Mouse (Mus musculus): ENCODE data around the gene Gipc3. TPM values are rescaled to one million over a fixed set of nuclear protein-coding genes. Genes with fewer than 3 reads are reported as not detected.

Gene Gipc3
- total RNA-seq, 4 experiments from 2014 or later, result 4.1 to 6.6 (median 5.2) TPM

GRCm38 (mm10) chr10:81349146-81349545 is 6.1 kb upstream of the Gipc3 start:
- no peak for DNase-seq (ENCODE audit: low spot score)

DNA sequence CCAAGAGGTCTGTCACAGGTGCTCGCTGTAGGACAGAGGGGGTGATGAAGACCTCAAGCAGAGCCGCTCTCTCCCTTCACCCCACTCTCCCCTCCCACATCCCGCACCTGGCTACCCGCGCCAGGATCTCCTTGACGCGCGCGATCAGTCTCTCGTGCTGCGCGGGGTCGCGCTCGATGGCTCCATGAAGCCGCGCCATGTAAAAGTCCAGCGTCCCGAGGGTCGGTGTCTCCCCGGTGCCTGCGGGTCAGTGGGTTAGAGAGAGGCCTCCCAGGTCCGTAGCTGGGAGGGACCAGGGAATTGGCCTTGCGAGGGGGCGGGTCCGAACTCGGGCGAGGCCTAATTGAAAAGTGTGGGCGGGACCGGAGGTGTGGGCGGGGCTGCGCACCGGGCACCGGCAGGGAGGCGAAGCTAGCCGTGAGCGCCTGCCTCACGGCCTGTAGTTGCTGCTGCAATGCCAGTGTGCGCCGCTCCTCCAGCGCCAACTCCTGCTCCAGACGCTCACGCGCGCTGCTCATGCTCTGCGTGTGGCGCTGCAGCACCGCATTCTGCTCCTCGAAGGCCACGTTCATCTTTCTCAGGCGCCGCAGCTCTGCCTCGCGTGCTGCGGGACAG is 3.5 kb upstream of the Gipc3 start:
- DNase-seq (ENCODE audit: low spot score), result no peak

- no peak for DNase-seq (ENCODE audit: low spot score)
Observed at GRCm38 (mm10) chr10:81345162-81345534, 2.1 kb upstream of the Gipc3 start.

GRCm38 (mm10) chr10:81344421-81345161 is 1.5 kb upstream of the Gipc3 start:
- DNase-seq (ENCODE audit: low spot score), result no peak

DNA sequence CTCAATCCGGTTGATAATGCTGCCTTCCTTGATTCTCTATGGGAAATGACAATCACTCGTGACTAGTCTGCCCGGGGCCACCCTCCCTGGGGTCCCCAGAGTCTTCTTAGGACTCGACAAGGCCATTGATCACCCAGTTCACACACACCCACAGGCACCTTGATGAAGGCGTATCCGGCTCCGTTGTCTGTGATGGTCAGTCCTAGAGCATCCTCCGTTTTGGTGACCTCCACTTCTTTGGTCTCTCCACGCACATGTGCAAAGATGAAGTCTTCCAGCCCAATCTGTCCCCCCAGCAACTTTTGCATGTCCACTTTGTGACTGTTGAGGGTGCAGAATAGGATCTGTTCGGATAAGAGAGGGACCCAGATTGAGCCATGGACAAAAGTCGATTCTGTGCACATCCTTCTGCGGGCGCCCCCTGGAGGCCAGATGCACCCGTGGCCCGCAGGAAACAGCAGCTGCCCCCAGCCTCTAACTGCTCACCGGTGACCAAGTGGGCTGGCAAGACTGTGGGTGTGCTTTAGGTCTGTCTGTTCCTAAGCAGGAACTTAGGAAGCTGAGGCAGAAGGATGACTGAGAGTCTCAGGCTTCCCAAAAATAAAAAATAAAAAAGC is 1.6 kb downstream of the Gipc3 start:
- DNase-seq (ENCODE audit: low spot score), result peak; percentile 63

GRCm38 (mm10) chr10:81340551-81341332 is 2.3 kb downstream of the Gipc3 start:
- no peak for DNase-seq (ENCODE audit: low spot score)

DNA sequence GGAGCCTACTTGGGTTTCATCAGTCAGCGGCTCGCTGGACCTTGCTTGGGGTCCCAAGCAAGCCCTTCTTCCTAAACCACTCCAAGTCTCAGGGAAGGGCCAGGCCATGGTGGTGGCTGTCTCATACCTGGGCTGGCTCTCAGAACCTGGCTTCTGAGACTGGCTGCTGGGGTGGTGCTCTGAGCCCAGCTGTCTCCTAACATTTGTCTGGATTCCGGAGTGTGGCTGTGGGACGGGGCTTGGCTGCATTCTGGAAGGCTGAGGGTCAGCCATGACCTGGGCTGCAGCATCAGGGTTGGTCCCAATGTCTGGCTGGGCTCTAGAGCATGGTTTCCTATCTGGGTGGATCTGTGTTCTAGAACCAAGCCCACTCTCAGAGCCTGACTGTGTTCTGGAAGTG is 6.5 kb downstream of the Gipc3 start:
- DNase-seq (ENCODE audit: low spot score), result no peak

DNA sequence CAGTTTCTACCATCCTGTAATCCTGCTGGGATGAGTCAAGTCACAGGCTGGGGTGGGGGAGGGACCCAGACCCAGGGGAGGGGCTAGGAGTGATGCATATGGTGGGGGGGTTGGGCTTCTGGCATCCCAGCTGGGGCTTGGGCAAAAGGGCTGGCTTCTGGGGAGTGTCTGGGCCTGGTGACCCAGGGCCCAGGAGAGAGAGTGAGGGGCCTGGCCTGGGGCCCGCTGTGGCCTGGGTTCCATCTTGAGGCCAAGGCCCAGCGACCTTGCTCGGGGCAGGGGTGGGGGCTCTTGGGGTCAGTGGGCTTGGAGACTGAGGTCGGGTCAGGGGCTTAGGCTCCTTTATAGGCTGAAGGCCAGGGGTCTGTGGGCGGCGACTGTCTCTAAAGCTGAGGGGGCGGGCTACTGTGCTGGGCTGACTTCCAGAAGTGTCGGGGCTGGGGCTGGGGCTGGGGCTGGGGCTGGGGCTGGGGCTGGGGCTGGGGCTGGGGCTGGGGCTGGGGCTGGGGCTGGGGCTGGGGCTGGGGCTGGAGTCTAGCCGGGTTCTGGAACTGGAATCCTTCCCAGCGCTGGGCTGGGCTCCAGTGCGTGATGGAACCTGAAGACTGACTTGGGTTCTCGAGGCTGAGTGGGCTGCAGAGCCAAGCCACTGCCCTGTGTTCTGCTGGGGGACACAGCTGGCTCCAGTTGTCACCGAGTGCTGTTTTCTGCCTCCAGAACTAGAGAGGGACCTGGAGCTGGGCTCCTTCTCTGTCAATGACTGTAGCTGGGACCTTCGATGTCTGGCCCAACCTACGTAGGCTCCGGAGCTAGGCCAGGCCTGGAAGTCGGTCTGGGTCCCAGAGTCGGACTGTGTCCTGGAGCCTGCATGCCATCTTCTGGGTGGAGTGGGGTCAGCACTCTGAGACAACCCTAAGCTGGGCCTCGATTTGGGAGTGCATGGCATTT is 7.4 kb downstream of the Gipc3 start:
- DNase-seq (ENCODE audit: low spot score), result no peak

DNA sequence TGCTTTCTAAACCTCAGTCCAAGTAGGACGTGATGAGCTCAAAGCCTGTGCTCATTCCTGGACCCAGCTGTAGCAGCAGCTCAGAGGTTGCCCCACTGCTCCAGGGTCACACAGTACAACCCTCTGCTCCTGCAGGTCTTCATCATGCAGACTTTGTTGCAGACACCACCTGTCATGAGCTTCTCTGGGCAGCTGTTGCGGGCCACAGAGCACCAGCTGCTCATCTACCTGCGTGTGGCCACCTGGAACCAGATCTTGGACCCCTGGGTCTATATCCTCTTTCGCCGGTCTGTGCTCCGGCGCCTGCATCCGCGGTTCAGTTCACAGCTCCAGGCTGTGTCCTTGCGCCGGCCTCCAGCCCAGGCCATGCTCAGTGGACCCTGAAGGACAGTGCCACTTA is 8.7 kb downstream of the Gipc3 start:
- no peak for DNase-seq (ENCODE audit: low spot score)

GRCm38 (mm10) chr10:81332277-81332676 is 10.8 kb downstream of the Gipc3 start:
- DNase-seq (ENCODE audit: low spot score), result no peak

- DNase-seq (ENCODE audit: low spot score), result peak; percentile 78
Observed at GRCm38 (mm10) chr10:81330007-81330406, 13.1 kb downstream of the Gipc3 start.

DNA sequence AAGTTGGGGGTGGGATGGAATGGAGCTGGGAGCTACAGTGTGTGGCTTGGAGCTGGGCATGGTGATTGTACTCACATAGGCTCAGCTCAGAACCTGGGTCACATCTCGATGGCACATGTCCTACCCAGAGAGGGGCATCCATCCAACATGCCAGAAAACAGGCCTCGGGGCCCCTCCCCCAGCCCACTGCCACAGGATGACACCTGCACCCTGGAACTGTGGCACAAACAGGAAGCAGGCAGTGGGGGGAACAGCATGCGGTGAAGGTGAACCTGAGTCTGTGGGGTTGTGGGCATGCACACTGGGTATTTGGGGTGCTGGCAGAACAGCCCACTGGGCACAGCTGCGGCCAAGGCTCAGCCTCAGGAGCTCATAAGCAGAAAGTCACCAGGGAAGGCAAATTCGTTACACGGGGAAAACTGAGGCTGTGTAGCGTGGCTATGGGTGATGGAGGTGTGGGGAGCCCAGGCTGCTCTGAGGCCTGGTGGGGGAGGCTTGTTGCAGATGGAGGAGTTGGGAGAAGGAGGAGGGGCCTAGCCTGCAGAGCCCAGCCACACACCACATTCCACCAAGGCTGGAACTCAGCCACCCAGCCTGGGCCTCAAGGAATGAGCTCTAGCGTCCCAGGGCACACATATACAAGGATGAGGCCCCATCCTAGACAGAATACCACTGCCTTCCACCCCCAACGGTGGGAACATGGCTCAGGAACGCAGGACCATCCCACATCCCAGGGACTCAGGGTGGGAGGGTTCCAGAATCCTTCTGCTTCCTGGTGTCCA is 13.7 kb downstream of the Gipc3 start:
- DNase-seq (ENCODE audit: low spot score), result no peak

DNA sequence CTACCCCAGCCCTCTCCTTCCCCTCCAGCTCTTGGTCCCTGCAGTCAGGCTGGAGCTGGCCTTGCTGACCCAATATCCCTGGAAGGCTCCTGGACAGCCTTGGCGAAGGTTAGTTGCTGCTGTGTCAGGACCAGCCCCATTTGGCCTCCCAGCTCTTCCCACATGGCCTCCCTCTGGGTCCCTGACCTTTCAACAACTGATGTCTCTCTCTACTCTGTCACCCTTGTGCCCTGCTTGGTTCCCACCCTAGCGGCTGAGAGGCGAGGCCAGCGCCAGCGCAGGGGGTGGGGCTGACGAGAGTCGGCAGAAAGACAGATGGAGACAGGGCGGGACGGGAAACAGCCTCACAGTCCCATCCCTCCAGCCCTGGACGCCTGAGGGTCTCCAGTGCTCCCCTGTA is 14.7 kb downstream of the Gipc3 start, which contains the start of gene Tbxa2r:
Gene Tbxa2r (plus strand): TSS at position 346 of the 400 bp plus-strand sequence.
- DNase-seq (ENCODE audit: low spot score), result peak; percentile 61

DNA sequence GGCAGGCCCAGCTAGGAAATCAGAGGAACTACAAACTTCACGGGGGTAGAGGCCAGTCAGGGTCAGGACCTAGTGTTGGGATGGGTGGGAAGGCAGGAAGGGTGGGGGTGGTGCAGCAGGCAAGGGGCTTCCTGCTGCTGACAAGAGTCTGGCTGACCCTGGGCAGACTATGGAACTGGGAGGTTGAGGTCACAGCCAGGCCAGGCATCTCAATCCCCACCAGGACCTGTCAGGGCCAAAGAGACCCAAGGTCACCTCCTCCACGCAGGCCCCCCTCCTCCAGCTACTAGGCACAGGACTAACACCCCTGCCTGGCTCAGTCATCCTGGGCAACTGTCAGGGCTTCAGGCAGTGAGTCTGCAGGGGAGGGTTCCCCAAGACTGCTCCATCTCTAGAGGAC is 15.1 kb downstream of the Gipc3 start:
- no peak for DNase-seq (ENCODE audit: low spot score)

- peak; percentile 76 for DNase-seq (ENCODE audit: low spot score)
Observed at GRCm38 (mm10) chr10:81326858-81327257, 16.2 kb downstream of the Gipc3 start.

GRCm38 (mm10) chr10:81325781-81326180 is 17.3 kb downstream of the Gipc3 start:
- no peak for DNase-seq (ENCODE audit: low spot score)

DNA sequence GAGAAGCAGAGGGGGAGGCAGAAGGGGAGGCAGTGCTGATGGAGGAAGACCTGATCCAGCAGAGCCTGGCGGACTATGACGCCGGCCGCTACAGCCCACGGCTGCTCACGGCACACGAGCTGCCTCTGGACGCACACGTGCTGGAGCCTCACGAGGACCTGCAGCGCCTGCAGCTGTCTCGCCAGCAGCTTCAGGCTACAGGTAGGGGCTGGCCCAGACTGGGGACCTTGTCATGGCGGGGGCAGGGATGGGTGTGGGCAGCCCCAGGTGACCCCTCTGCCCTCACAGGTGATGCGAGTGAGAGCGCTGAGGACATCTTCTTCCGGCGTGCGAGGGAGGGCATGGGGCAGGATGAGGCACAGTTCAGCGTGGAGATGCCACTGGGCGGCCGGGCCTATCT is 17.9 kb downstream of the Gipc3 start:
- no peak for DNase-seq (ENCODE audit: low spot score)

GRCm38 (mm10) chr10:81323791-81324530 is 19.1 kb downstream of the Gipc3 start:
- no peak for DNase-seq (ENCODE audit: low spot score)

- DNase-seq (ENCODE audit: low spot score), result no peak
Observed at GRCm38 (mm10) chr10:81323141-81323775, 19.8 kb downstream of the Gipc3 start.

Data from heart, adult 8-10 months (tissue).